Mouse (Mus musculus) spleen, adult 2 months (tissue): ENCODE data around the gene E2f4.

ENCODE experiments used
- CTCF ChIP-seq: fragments of 200-500 bp; IDR thresholded peaks from 2 replicates; pipeline ENCODE4 v1.5.1; 2011; ENCODE audit warnings: mild to moderate bottlenecking, inconsistent platforms; ENCODE audit not compliant: insufficient read depth, insufficient read length, insufficient replicate concordance; ENCODE audit errors: extremely low read depth
- POLR2A ChIP-seq: fragments of 200-500 bp; IDR thresholded peaks from 2 replicates; pipeline ENCODE4 v1.6.1; 2011; ENCODE audit warnings: low read depth, low read length, inconsistent platforms

- TF ChIP-seq CTCF, result no peak
- no peak for TF ChIP-seq POLR2A
These were observed 25.7 kb downstream of the E2f4 start for GRCm38 (mm10) chr8:105323183-105323582.
